Mouse (Mus musculus) cerebellum, postnatal 14 days (tissue): Measurements from ENCODE around the gene Cftr.

Experiments used
- DNase-seq, 2 experiments: peaks; one replicate each; pipeline ENCODE4 v3.0.0; 2021; ENCODE audit warnings: mixed read lengths in 2 of 2

Cftr gene

DNA sequence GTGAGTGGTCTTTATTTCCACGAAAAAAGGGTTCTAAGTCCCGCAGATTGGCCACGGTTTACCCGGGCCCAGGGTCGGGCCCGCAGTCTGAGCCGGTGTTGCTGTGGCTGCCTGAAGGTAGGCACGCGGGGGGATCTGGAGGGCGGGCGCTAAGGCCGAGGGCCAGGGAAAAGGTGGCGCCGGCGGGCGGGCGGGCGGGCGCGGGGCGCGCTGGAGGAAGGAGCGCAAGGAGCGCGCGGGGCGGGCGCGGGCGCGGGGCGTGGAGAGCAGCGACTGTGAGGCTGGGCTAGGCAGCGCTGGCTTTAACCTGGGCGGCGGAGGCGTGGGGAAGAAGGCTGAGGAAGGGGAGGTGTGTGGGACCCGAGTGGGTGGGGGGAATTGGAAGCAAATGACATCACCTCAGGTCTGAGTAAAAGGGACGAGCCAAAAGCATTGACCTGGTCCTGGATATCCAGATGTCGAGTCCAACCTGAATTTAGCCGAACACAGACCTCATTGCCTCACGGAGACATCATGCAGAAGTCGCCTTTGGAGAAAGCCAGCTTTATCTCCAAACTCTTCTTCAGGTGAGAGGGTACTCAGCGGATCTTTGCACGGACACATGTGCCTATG lies at the start of gene Cftr:
Gene Cftr, plus strand, starts transcription at position 377 of the 612 bp plus-strand sequence.
- DNase-seq: peak; percentile 35 to 49

DNA sequence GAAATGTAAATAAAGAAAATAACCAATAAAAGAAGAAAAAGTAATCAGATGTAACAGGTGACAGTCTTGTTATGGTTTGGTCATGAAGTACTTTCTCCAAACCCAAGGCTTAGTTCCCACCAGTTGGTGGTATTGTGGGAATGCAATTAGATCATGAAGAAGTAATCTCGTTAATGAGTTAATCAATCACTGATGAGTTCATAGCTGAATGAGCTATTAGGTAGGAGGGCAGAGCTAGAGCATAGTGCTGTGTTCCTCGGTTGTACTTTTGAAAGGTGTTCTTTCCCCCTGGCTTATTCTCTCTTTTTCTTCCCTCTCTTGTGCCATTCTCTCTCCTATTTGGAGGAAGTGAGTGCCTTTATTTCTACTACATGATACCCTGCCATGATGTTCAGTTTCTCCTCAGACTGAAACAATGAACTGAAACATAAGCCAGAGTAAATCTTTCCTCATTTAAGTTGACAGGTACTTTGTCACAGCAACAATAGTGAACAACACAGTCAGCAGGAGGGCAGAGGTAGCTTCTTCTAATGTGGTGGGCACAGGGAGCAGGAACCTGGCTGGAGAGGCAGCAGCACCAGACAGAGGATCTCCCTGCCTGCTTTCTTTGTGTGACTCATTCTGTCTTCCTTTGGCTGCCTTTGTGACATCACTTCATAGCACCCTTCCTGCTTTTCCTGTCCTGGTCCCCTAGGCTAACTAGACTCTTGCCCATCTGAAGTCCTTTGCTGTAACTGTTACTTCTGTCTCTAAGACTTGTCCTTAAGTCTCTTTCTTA lies 43.1 kb upstream of the Cftr start:
- no peak for DNase-seq

GRCm38 (mm10) chr6:18128059-18128458 lies 42.4 kb upstream of the Cftr start:
- no peak for DNase-seq

DNA sequence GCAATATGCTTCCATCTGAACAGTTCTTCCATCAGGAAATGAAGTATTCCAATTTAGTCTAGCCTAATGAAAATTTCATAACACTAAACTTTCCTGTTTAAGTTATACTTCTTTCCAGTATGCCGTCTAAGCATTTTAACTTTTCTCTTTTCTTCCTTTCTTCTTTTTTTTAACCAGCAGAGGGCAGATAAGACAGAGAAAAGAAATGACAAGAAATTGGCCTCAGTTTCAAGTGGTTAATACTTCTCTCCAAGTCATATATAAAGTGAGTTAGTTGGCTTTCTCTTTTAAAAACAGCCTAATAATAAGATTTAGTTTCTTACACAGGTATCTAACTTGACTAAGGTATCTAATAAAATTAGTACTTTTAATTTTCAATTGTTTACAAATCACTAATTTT lies 35.2 kb upstream of the Cftr start:
- no peak for DNase-seq

DNA sequence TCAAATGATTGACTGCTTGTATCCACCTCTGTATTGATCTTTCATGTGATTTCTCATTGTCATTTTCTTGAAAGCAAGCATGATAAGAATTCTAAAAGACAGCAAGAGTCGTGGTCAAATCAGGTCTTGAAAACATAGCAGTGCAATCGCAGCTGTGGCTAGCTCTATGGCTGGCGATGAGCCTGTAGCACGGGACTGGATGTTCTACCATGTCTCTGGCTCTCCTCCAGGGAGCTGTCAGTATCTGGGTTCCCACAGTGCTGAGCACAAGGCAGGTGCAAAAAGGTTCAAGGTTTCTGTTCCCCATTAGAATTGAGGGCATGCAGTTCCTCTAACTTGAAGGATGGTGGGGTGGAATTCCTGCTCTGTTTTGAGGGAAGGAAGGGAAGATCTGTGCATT lies 17.5 kb upstream of the Cftr start:
- DNase-seq: peak; percentile 59 to 70

GRCm38 (mm10) chr6:18169618-18170017 lies 869 bp upstream of the Cftr start:
- no peak for DNase-seq

GRCm38 (mm10) chr6:18171614-18172013 lies 1.1 kb downstream of the Cftr start:
- DNase-seq: peak; percentile 15 to 21

GRCm38 (mm10) chr6:18177509-18177908 lies 7.0 kb downstream of the Cftr start:
- DNase-seq: no peak

- no peak for DNase-seq
Observed at GRCm38 (mm10) chr6:18180665-18181064, 10.2 kb downstream of the Cftr start.

GRCm38 (mm10) chr6:18182903-18183302 lies 12.4 kb downstream of the Cftr start:
- DNase-seq: no peak

DNA sequence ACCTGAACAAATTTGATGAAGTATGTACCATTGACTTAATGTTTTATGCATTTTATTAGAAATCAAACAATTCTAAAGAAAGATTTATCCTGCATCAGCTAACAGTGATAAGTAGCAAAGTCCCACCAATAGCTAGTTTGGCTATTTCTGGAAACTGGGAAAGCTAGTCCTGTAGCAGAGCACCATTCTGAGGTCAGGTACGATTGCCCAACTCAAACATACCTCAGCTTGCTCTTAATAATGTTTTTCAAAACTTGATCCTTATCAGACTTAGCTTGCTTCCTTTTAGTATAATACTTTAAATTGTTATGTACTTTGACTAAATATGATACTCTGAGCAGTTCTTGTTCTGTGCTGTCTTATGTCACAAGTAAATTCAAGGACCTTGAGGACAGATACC lies 50.2 kb downstream of the Cftr start:
- DNase-seq: no peak

- no peak for DNase-seq
Observed at GRCm38 (mm10) chr6:18223206-18223605, 52.7 kb downstream of the Cftr start.

DNA sequence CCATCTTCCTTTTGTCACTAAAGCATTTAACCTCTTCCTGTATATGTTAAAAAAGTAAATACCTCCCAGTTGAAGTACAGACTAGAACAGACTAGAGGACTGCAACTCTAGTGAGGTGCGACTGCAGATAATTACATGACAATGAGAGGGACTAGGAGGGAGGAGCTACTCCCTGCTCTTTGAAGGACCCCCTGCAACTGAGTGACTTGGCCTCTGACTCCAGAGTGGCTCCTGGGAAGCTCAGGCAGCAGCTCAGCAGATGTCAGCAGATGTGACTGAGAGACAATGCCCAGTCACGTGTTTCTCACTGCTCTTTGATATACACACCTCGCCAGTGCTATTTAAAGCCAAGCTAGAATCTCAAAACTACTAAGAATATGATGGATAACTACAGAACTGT lies 54.7 kb downstream of the Cftr start:
- no peak for DNase-seq

DNA sequence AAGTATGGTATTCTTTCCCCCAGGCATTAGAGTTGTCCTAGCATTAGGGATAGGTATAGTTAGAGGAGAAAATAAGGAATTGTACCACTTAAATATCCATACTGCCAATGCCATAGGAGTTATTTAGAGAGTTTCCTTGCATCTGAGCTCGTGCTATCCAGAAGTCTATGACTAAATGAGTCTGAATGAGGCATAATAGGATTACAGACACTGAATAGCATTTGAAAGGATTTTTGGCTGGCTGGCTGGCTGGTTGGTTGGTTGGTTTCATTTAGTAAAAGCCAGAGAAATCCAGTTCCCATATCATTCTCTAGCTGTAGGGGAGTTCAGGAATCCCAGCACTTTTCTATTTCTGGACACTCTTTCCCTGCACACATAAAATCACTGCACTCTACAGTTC lies 76.0 kb downstream of the Cftr start:
- DNase-seq: no peak

DNA sequence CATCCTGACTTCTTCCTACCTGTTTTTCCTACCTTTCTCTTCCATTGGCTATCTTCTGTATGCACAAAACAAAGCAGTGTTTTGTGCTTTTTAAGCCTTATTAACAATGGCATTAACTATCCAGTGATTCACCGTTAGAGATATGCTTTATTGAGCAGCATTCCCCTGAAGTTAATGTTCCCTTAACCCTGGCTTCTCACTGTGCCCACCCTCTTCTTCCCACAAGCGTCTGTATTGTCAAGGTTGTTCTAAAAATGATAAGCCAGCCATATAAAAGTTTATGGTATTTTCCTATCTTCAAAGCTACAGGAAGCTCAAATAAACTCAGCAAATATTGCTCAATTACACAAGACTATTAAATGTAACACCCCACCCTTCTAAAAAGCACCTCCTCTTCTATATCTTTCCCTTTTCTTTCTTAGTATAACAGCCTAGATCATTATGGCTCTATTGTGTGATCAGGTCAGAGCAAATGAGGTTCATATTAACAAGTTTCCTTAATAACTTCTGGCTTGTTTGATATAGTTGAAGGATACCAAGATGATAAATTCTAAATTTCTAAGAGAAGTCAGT lies 77.5 kb downstream of the Cftr start:
- no peak for DNase-seq

DNA sequence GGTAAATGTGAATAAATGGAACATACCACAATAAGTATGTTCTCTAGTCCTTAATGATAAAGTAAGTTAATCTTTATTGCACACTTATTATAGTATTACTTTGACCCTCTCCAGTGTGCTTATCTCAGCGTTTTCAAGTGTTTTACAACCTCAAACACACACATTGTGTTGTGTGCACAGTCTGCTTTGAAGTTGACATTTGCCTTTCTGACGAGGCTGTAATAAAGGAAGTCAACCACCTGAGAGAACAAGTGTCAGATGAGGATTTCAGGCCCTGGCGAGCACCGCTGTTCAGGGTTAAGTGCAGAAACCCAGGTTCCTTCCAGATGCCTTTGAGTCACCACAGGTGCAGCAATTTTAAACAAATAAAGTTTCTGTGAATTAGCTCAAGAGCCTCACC lies 78.0 kb downstream of the Cftr start:
- no peak for DNase-seq

GRCm38 (mm10) chr6:18254586-18254985 lies 84.1 kb downstream of the Cftr start:
- no peak for DNase-seq

DNA sequence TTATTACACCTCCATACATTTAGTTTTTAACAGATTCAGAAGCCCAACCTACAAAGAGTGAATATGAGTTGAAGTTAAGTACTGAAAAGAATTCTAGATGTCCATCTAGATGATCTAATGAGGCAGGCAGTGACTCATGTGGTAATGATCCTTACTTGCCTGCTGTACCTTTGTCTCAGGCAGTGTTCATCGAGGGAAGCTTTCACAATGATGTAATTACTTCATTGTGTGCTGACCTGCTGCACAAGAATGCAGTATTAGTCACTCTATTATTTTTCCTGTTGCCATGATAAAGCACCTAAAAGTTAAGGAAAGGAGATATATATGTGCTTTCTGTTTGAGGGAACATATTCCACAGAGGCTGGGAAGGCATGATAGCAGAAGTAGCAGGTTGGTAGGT lies 100.5 kb downstream of the Cftr start:
- no peak for DNase-seq

DNA sequence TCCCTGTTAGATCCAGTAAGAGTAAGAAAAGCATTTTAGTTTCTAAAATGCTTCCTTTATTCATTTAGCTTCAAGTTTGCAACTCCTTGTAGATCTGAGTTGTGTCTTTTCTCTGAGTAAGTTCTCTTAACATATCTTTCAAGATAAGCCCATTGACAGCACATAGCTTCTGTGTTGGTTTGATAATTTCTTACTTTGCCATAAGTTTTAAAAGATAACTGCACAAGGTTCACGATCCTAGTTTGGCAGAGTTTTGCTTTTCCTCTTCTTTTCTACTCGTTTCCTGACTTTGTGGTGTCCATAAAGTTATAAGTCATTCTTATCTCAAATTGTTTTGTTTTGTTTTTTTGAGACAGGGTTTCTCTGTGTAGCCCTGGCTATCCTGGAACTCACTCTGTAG lies 130.3 kb downstream of the Cftr start:
- no peak for DNase-seq

DNA sequence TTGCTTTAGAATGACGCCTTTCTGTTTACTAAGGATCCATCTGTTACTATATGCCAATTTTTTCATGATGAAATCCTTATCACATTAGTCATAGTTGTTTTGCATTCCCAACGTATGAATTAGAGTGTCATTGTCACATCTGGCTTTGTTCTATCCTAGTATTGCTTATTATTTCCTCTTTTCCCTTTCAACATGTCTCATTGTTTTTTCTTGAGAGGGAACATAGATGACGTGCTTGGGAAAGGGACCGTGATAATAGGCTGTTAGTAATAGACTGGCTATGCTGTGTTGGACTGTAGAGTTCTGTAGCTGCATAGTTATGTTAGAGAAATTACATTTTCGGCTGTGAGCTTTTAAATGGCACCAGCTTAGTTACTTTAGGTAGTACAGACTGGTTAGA lies 131.6 kb downstream of the Cftr start:
- no peak for DNase-seq

GRCm38 (mm10) chr6:18303228-18303627 lies 132.7 kb downstream of the Cftr start:
- DNase-seq: no peak

- DNase-seq: no peak
Observed at GRCm38 (mm10) chr6:18305130-18305529, 134.6 kb downstream of the Cftr start.

DNA sequence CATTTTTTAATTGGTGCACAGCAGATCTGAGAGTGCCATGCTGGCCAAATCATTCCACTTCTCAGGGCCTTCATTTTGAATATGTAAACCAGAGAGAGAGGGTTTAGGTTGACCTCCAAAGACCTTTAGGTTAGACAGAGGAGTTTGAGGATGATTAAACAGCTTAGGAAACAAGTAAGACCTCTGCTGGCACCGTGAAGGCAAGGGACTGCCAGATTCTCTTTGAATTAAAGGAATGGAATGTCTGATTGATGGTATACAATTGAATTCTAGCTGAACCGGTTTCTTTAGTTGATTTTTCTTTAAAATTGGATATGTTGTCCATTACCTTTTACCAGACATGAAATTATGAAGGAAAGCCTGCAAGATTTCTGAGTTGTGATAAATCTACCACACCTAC lies 140.5 kb downstream of the Cftr start:
- no peak for DNase-seq

GRCm38 (mm10) chr6:18314365-18314943 lies 144.0 kb downstream of the Cftr start:
- DNase-seq: no peak
